ENCODE assay signal across 8 mouse cellular contexts in genomic region chr9:107701594-107701993, GRCm38 (mm10). TPM values are rescaled to one million over a fixed set of nuclear protein-coding genes. Genes with fewer than 3 reads are reported as not detected.
DNase-seq lines count a peak whose midpoint lies in the region; ATAC-seq lines count a peak whose summit lies in the region.

No protein-coding gene starts in this region.

- ATAC-seq in heart, embryonic 11.5 days (replicated peaks; ENCODE audit: insufficient number of reproducible peaks, low FRiP score, low TSS enrichment), result no peak

- WGBS in heart, embryonic 11.5 days (ENCODE audit: insufficient replicate concordance), result 73% methylated on average over 12 of the region's 12 CpGs

- DNase-seq in heart, adult 18-20 months, result peak; percentile 81 to 83
- peak; percentile 92 for DNase-seq in fat pad, adult 2 months (ENCODE audit: extremely low read depth, low read depth, low spot score)
- DNase-seq in heart, postnatal 4 days, result peak; percentile 89
- peak; percentile 50 to 63 for DNase-seq in layer of hippocampus, postnatal 14 days (ENCODE audit: low spot score in 2 of 2)
- peak; percentile 91 to 95 for DNase-seq in lung, postnatal 4 days
- DNase-seq in urinary bladder, adult 2 months (ENCODE audit: low spot score), result peak; percentile 85
- no peak for DNase-seq in thymus, postnatal 0 days (ENCODE audit: low spot score)

- no peak overlapping the region for H3K27ac ChIP-seq in heart, embryonic 11.5 days (ENCODE audit: low read depth, low read length)

- no peak overlapping the region for H3K4me2 ChIP-seq in heart, embryonic 11.5 days

- peaks cover 3% of the 10 kb centered on the region for H3K27me3 ChIP-seq in heart, embryonic 11.5 days (ENCODE audit: control insufficient read depth, insufficient read depth, low read length)

- no peaks in the 10 kb centered on the region for H3K36me3 ChIP-seq in heart, embryonic 11.5 days (ENCODE audit: control insufficient read depth, insufficient read depth, low read length)

- no peak overlapping the region for H3K9ac ChIP-seq in heart, embryonic 11.5 days (ENCODE audit: low read depth, low read length)

- H3K9me3 ChIP-seq in heart, embryonic 11.5 days (replicated peaks; ENCODE audit: control insufficient read depth, low read length), result no peaks in the 10 kb centered on the region

- no peak overlapping the region for H3K4me3 ChIP-seq in heart, embryonic 11.5 days (ENCODE audit: low read depth, low read length)

- peaks cover 52% of the 10 kb centered on the region for H3K4me1 ChIP-seq in heart, embryonic 11.5 days (ENCODE audit: control insufficient read depth, insufficient read depth, low read length)

RNA-seq across cellular contexts. Expression of gene Sema3f, which starts 8.7 kb away (rescaled TPM):
- total RNA-seq in heart, adult 18-20 months (2021), result 10 to 100 TPM; 14.7 to 16.5 TPM
- 4.6 and 5.8 TPM in 2 replicates for polyA plus RNA-seq in heart, embryonic 11.5 days (2014; fragmentation: Nextera tagmentation; extraction: Ambion mirVana)
- total RNA-seq in heart, postnatal 4 days (2021), result 10 to 100 TPM; 18.7 to 20.9 TPM
- 1 to 10 TPM; 4.3 to 4.8 TPM for total RNA-seq in layer of hippocampus, postnatal 14 days (2021)
- polyA plus RNA-seq in urinary bladder, adult 2 months (2012; rRNA removed), result 110 and 111 TPM in 2 replicates
- polyA plus RNA-seq in thymus, postnatal 0 days (2015; fragmentation: Nextera tagmentation; extraction: Ambion mirVana), result 2.2 and 3.2 TPM in 2 replicates

RNA-seq across cellular contexts. Expression of gene Gnat1, which starts 22.1 kb away (rescaled TPM):
- not detected for total RNA-seq in heart, adult 18-20 months (2021)
- 0.42 and 1.2 TPM in 2 replicates for polyA plus RNA-seq in heart, embryonic 11.5 days (2014; fragmentation: Nextera tagmentation; extraction: Ambion mirVana)
- total RNA-seq in heart, postnatal 4 days (2021), result not detected
- under 1 TPM in 1 of 2 experiments, not detected in 1; 0.60 TPM for total RNA-seq in layer of hippocampus, postnatal 14 days (2021)
- 0.06 TPM in 1 of 2 replicates, not detected in the other for polyA plus RNA-seq in urinary bladder, adult 2 months (2012; rRNA removed)
- 0.62 and 0.85 TPM in 2 replicates for polyA plus RNA-seq in thymus, postnatal 0 days (2015; fragmentation: Nextera tagmentation; extraction: Ambion mirVana)

RNA-seq across cellular contexts. Expression of gene Slc38a3, which starts 32.3 kb away (rescaled TPM):
- total RNA-seq in heart, adult 18-20 months (2021), result 10 to 100 TPM; 48.3 to 61.0 TPM
- 2.8 and 3.3 TPM in 2 replicates for polyA plus RNA-seq in heart, embryonic 11.5 days (2014; fragmentation: Nextera tagmentation; extraction: Ambion mirVana)
- 1 to 10 TPM; 8.0 to 8.1 TPM for total RNA-seq in heart, postnatal 4 days (2021)
- total RNA-seq in layer of hippocampus, postnatal 14 days (2021), result 10 to 100 TPM; 83.3 to 98.4 TPM
- polyA plus RNA-seq in urinary bladder, adult 2 months (2012; rRNA removed), result 0.44 and 0.45 TPM in 2 replicates
- 0.60 and 1.1 TPM in 2 replicates for polyA plus RNA-seq in thymus, postnatal 0 days (2015; fragmentation: Nextera tagmentation; extraction: Ambion mirVana)

Comparison
In these comparisons a context has a peak if more than half of its experiments do, and no peak if none do; other contexts are left out.
1. RNA of gene Slc38a3, which starts 32.3 kb away (total RNA-seq): 83.3 to 98.4 TPM in layer of hippocampus, postnatal 14 days and 48.3 to 61.0 TPM in heart, adult 18-20 months; 8.0 to 8.1 TPM in heart, postnatal 4 days; every median in the first group is over 4 times any median in the second.